Mouse (Mus musculus): ENCODE measurements at regions not wholly inside any gene's neighbourhood (a gene's known extent, or its start where the extent isn't known, plus 50 kb on each side); places are given as distances from the start of the nearest gene placed in this dataset.

- TF ChIP-seq CTCF (IDR thresholded peaks at IDR 0.05; ENCODE audit: low read depth), result no peak
- no peak for TF ChIP-seq EP300 (optimal IDR thresholded peaks at IDR 0.05)
These were observed 525.0 kb upstream of the Lrrc6 start for GRCm38 (mm10) chr15:67025746-67026145.
